Mouse (Mus musculus) heart, adult 2 months (tissue): ENCODE data around the gene Pmel. TPM values are rescaled to one million over a fixed set of nuclear protein-coding genes. Genes with fewer than 3 reads are reported as not detected.

Experiments
- DNase-seq, 2 experiments: peaks; one replicate each; pipeline ENCODE4 v3.0.0; 2021
- H3K27ac ChIP-seq: fragments of 200-600 bp; 2 replicates; pipeline ENCODE4 v1.8.1; 2022
- H3K27me3 ChIP-seq: fragments of 200-500 bp; 2 replicates; pipeline ENCODE4 v1.6.1; 2012; ENCODE audit warnings: mild to moderate bottlenecking, low read length, inconsistent platforms, mixed read lengths; ENCODE audit not compliant: control insufficient read depth, insufficient read depth
- H3K36me3 ChIP-seq: fragments of 200-500 bp; 2 replicates; pipeline ENCODE4 v1.6.1; 2012; ENCODE audit warnings: low read length, inconsistent platforms; ENCODE audit not compliant: control insufficient read depth, insufficient read depth
- H3K4me1 ChIP-seq: fragments of 200-500 bp; 2 replicates; pipeline ENCODE4 v1.6.1; 2011; ENCODE audit warnings: low read length; ENCODE audit not compliant: control insufficient read depth, insufficient read depth
- H3K4me3 ChIP-seq: fragments of 200-600 bp; 2 replicates; pipeline ENCODE4 v1.8.1; 2022
- H3K79me2 ChIP-seq: fragments of 200-500 bp; replicated peaks from 2 replicates; pipeline ENCODE4 v1.6.1; 2012; ENCODE audit warnings: mild to moderate bottlenecking, inconsistent platforms, low read length, moderate library complexity, mixed read lengths; ENCODE audit not compliant: control insufficient read depth, insufficient read depth
- H3K9ac ChIP-seq: fragments of 200-500 bp; 2 replicates; pipeline ENCODE4 v1.6.1; 2012; ENCODE audit warnings: low read depth, mild to moderate bottlenecking, control low read depth, inconsistent platforms, low read length, mixed read lengths
- CTCF ChIP-seq: fragments of 200-600 bp; IDR thresholded peaks from 2 replicates; pipeline ENCODE4 v1.8.1; 2022; ENCODE audit warnings: antibody characterized with exemption, mild to moderate bottlenecking, moderate library complexity
- EP300 ChIP-seq: fragments of 200-500 bp; IDR thresholded peaks from 2 replicates; pipeline ENCODE4 v1.6.1; 2011; ENCODE audit warnings: low read depth, low read length, control low read depth; ENCODE audit not compliant: insufficient read depth
- POLR2A ChIP-seq: fragments of 200-500 bp; IDR thresholded peaks from 2 replicates; pipeline ENCODE4 v1.6.1; 2011; ENCODE audit warnings: mild to moderate bottlenecking, low read depth, low read length, control low read depth; ENCODE audit not compliant: insufficient read depth
- WGBS: fragments of 180-500 bp; shearing (Covaris S2); methylation state at CpG from one replicate; pipeline ENCODE4 v1.1.7; 2018; 5-methylcytosine and 5-hydroxymethylcytosine counted together
- intact Hi-C: fragments of 180-260 bp; cut with DNase I; formaldehyde crosslinking; loops from one replicate; pipeline ENCODE4 v1.15.1; 2025
- long read RNA-seq: library from polyadenylated mRNA; stranded (forward); transcript quantifications from one replicate; pipeline ENCODE4 v2.0.0, GENCODE M21; 2021
- polyA plus RNA-seq: library from polyadenylated mRNA; depleted of rRNA; stranded (reverse); fragments of >200 nt; gene quantifications from 2 replicates; pipeline ENCODE4 v1.2.3, GENCODE M21; 2012; rRNA removed
- total RNA-seq, 2 experiments: library from RNA; stranded (reverse); gene quantifications; 2 replicates each; pipeline ENCODE4 v1.2.3; 2021

Gene Pmel
- under 1 TPM; 0.43 to 0.50 TPM for total RNA-seq
- polyA plus RNA-seq = 0.59 and 0.66 TPM in 2 replicates
- long read RNA-seq = 0 reads

- intact Hi-C loops = no loop called here
- WGBS = 32% methylated on average over 4 of the region's 4 CpGs
- peak within 1 kb of the TSS; percentile 54 for H3K4me3 ChIP-seq
- H3K36me3 ChIP-seq = no peaks in the 10 kb centered on the region
- no peaks in the 10 kb centered on the region for H3K27me3 ChIP-seq
- peak within 1 kb of the TSS; percentile 74 for H3K9ac ChIP-seq
- H3K4me1 ChIP-seq = peaks cover 3% of the 10 kb centered on the region
- peak within 1 kb of the TSS; percentile 85 for H3K27ac ChIP-seq
- DNase-seq = no peak
- TF ChIP-seq CTCF = no peak
- no peak for TF ChIP-seq EP300
- no peak for TF ChIP-seq POLR2A
- H3K79me2 ChIP-seq = no peaks in the 10 kb centered on the region
Observed at GRCm38 (mm10) chr10:128703895-128704294, at the start of gene Pmel. Gene Pmel, plus strand, starts transcription at chr10:128704195.

DNA sequence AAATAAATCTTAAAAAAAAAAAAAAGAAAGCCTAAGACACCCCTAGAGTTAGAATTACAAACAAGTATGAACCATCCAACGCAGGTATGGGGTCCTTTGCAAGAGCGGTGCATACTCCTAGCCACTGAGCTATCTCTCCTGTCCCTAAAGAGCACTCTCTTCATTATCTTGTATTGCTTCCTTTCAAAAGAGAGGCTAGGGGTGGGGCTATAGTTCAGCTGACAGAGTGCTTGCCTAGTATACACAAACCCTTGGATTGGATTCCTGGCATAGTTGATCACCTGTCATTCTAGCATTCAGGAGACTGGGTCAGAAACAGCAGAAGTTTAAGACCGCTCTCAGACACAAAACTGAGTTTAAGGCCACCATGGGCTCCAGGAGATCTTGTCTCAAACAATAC, 48.7 kb upstream of the Pmel start:
- 48% methylated on average over 3 of the region's 3 CpGs for WGBS
- Histone ChIP-seq H3K27ac (no peak overlapping the region), H3K4me1 (no peaks in the 10 kb centered on the region), H3K9ac (no peak overlapping the region), H3K4me3 (no peak overlapping the region), H3K36me3 (no peaks in the 10 kb centered on the region), H3K27me3 (no peaks in the 10 kb centered on the region), H3K79me2 (no peaks in the 10 kb centered on the region)
- DNase-seq = no peak
- intact Hi-C loops = no loop called here
- TF ChIP-seq EP300 = no peak
- no peak for TF ChIP-seq CTCF
- no peak for TF ChIP-seq POLR2A

DNA sequence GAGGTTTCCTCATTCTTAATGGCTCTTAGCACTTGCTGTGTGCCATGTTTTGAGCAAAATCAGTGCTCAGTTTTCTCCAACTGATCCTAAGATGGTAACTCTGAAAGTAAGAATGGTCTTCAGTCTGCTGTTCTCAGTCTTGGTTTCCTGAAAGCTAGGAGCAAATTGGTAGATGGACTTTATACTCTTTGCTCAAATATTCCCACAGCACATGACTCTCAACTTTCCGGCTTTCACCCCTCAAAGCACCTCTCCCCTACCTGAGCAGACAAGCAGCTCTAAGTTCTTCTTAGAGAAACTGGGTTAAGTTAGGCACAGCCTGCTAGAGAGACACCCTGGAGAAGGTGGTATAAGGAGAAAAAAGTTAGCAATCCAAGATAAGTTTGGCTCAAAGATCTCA, 47.3 kb upstream of the Pmel start:
- WGBS = 86% methylated on average over 1 of the region's 1 CpGs
- Histone ChIP-seq H3K27ac (no peak overlapping the region), H3K27me3 (no peaks in the 10 kb centered on the region), H3K36me3 (no peaks in the 10 kb centered on the region), H3K79me2 (no peaks in the 10 kb centered on the region), H3K4me1 (no peaks in the 10 kb centered on the region), H3K4me3 (no peak overlapping the region), H3K9ac (no peak overlapping the region)
- intact Hi-C loops = no loop called here
- TF ChIP-seq EP300 = no peak
- TF ChIP-seq CTCF = no peak
- TF ChIP-seq POLR2A = no peak
- no peak for DNase-seq

DNA sequence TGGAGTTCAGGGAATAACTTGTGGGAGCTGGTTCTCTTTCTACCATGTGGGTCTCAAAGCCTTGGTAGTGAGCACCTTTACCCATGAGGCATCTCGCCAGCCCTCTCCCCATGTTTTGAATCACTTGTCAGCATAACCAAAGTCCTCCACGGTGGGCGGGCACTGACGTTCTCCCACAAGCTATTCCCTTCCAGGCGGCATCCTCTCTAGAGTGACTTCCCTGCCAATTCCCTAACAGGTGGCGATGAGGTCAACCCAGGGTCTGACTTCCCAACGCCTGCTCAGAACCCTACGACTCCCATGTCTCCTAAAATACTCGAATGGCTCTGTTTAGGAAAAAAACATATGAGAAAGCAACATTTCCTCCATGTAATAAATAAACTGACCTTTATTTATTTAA, 46.2 kb upstream of the Pmel start:
- TF ChIP-seq CTCF (no peak), EP300 (no peak), POLR2A (no peak)
- DNase-seq = no peak
- Histone ChIP-seq H3K4me1 (no peaks in the 10 kb centered on the region), H3K4me3 (no peak overlapping the region), H3K27ac (no peak overlapping the region), H3K9ac (no peak overlapping the region), H3K36me3 (no peaks in the 10 kb centered on the region), H3K79me2 (no peaks in the 10 kb centered on the region), H3K27me3 (no peaks in the 10 kb centered on the region)
- intact Hi-C loops = no loop called here
- WGBS = 44% methylated on average over 9 of the region's 9 CpGs

- TF ChIP-seq POLR2A (no peak), CTCF (no peak), EP300 (no peak)
- no peak overlapping the region for H3K4me3 ChIP-seq
- no peaks in the 10 kb centered on the region for H3K36me3 ChIP-seq
- H3K27ac ChIP-seq = no peak overlapping the region
- no peaks in the 10 kb centered on the region for H3K27me3 ChIP-seq
- H3K9ac ChIP-seq = no peak overlapping the region
- H3K4me1 ChIP-seq = no peaks in the 10 kb centered on the region
- H3K79me2 ChIP-seq = no peaks in the 10 kb centered on the region
- no peak for DNase-seq
- WGBS = 51% methylated on average over 9 of the region's 9 CpGs
- intact Hi-C loops = no loop called here
Observed at GRCm38 (mm10) chr10:128659490-128659889, 44.5 kb upstream of the Pmel start.

DNA sequence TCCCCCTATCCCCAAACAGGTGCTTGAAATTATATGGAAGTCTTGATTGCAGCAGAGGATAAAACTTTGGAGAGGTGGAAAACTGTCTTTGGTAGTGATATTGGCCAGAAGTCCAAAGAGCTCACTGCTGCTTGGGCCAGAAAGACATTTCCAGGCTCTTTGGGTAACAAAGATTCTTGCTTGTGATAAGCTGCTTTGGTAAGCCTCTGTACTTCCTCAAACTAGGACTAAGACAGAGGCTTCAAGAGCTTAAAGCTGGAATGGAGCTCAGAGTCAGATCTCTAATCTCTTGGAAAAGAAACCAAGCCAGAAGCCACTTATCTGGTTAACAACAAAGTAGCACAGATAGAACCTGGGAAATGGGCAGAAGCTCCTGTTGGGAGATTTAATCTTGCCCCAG, 41.5 kb upstream of the Pmel start:
- intact Hi-C loops = no loop called here
- no peaks in the 10 kb centered on the region for H3K27me3 ChIP-seq
- no peak for DNase-seq

More for the DNA sequence above, 41.5 kb upstream of the Pmel start:
- TF ChIP-seq POLR2A (no peak), EP300 (no peak), CTCF (no peak)
- no peak overlapping the region for H3K27ac ChIP-seq
- H3K9ac ChIP-seq = no peak overlapping the region
- H3K79me2 ChIP-seq = no peaks in the 10 kb centered on the region
- H3K4me3 ChIP-seq = no peak overlapping the region
- no peaks in the 10 kb centered on the region for H3K36me3 ChIP-seq
- no peaks in the 10 kb centered on the region for H3K4me1 ChIP-seq
